Mouse (Mus musculus): ENCODE measurements around the gene Igfbp7. TPM values are rescaled to one million over a fixed set of nuclear protein-coding genes. Genes with fewer than 3 reads are reported as not detected.

Igfbp7 gene
- polyA plus RNA-seq, 1 experiment from 2014 or later, result 87.4 TPM

- Histone ChIP-seq H3K27ac (peak overlapping the region; percentile 87), H3K36me3 (no peaks in the 10 kb centered on the region), H3K9ac (peak overlapping the region; percentile 31; the same call in 1 of the 2 replicates), H3K27me3 (replicated peaks) (no peaks in the 10 kb centered on the region), H3K4me2 (replicated peaks) (peak overlapping the region; percentile 66), H3K4me3 (replicated peaks) (peak overlapping the region; percentile 38), H3K4me1 (replicated peaks) (peaks cover 14% of the 10 kb centered on the region), H3K9me3 (no peaks in the 10 kb centered on the region)
- ATAC-seq, result peak; percentile 82
- 18% methylated on average over 22 of the region's 22 CpGs for WGBS
Observed at GRCm38 (mm10) chr5:77357405-77358149, 50.3 kb downstream of the Igfbp7 start.

GRCm38 (mm10) chr5:77355307-77356265, 52.3 kb downstream of the Igfbp7 start:
- no peak overlapping the region for H3K4me2 ChIP-seq (replicated peaks)
- no peak for ATAC-seq
- H3K36me3 ChIP-seq, result no peaks in the 10 kb centered on the region
- no peaks in the 10 kb centered on the region for H3K9me3 ChIP-seq
- 69% methylated on average over 19 of the region's 19 CpGs for WGBS
- H3K27me3 ChIP-seq (replicated peaks), result no peaks in the 10 kb centered on the region
- H3K27ac ChIP-seq, result peak overlapping the region; percentile 28; the same call in 1 of the 2 replicates
- H3K4me1 ChIP-seq (replicated peaks), result peaks cover 14% of the 10 kb centered on the region
- no peak overlapping the region for H3K9ac ChIP-seq
- H3K4me3 ChIP-seq (replicated peaks), result no peak overlapping the region

- Histone ChIP-seq H3K4me2 (replicated peaks) (peak overlapping the region; percentile 55), H3K4me1 (replicated peaks) (peaks cover 14% of the 10 kb centered on the region), H3K27me3 (replicated peaks) (no peaks in the 10 kb centered on the region), H3K9ac (no peak overlapping the region), H3K9me3 (no peaks in the 10 kb centered on the region), H3K27ac (no peak overlapping the region), H3K36me3 (0 out of 2 replicates have a peak, but pooled peaks cover 6% of the 10 kb centered on the region), H3K4me3 (replicated peaks) (no peak overlapping the region)
- 5% methylated on average over 16 of the region's 16 CpGs for WGBS
- peak; percentile 61 for ATAC-seq
Observed at GRCm38 (mm10) chr5:77354361-77354787, 53.5 kb downstream of the Igfbp7 start.

GRCm38 (mm10) chr5:77351691-77352090, 56.1 kb downstream of the Igfbp7 start:
- Histone ChIP-seq H3K4me3 (replicated peaks) (no peak overlapping the region), H3K4me1 (replicated peaks) (peaks cover 7% of the 10 kb centered on the region; the same call in 1 of the 2 replicates), H3K27me3 (replicated peaks) (no peaks in the 10 kb centered on the region), H3K36me3 (peaks cover 28% of the 10 kb centered on the region), H3K9ac (no peak overlapping the region), H3K4me2 (replicated peaks) (no peak overlapping the region), H3K9me3 (no peaks in the 10 kb centered on the region), H3K27ac (no peak overlapping the region)
- ATAC-seq, result no peak
- 85% methylated on average over 9 of the region's 9 CpGs for WGBS

GRCm38 (mm10) chr5:77349971-77350658, 57.7 kb downstream of the Igfbp7 start:
- H3K27me3 ChIP-seq (replicated peaks), result no peaks in the 10 kb centered on the region
- H3K9me3 ChIP-seq, result no peaks in the 10 kb centered on the region
- no peak overlapping the region for H3K4me3 ChIP-seq (replicated peaks)
- no peak overlapping the region for H3K9ac ChIP-seq
- H3K27ac ChIP-seq, result no peak overlapping the region
- peaks cover 4% of the 10 kb centered on the region; the same call in 1 of the 2 replicates for H3K4me1 ChIP-seq (replicated peaks)
- whole genome bisulfite sequencing, result 92% methylated on average over 15 of the region's 15 CpGs
- no peak overlapping the region for H3K4me2 ChIP-seq (replicated peaks)
- H3K36me3 ChIP-seq, result peaks cover 36% of the 10 kb centered on the region
- no peak for ATAC-seq

- H3K27me3 ChIP-seq (replicated peaks), result no peaks in the 10 kb centered on the region
- H3K9ac ChIP-seq, result no peak overlapping the region
- no peaks in the 10 kb centered on the region for H3K9me3 ChIP-seq
- no peak for ATAC-seq
- no peaks in the 10 kb centered on the region for H3K4me1 ChIP-seq (replicated peaks)
- no peak overlapping the region for H3K27ac ChIP-seq
- H3K4me3 ChIP-seq (replicated peaks), result no peak overlapping the region
- peaks cover 37% of the 10 kb centered on the region for H3K36me3 ChIP-seq
- 97% methylated on average over 8 of the region's 8 CpGs for WGBS
- no peak overlapping the region for H3K4me2 ChIP-seq (replicated peaks)
Observed at GRCm38 (mm10) chr5:77348901-77349300, 58.9 kb downstream of the Igfbp7 start.

GRCm38 (mm10) chr5:77340033-77340432, 67.8 kb downstream of the Igfbp7 start:
- H3K4me3 ChIP-seq (replicated peaks), result no peak overlapping the region
- no peak for ATAC-seq
- H3K36me3 ChIP-seq, result peaks cover 37% of the 10 kb centered on the region
- 84% methylated on average over 4 of the region's 4 CpGs for WGBS
- H3K27me3 ChIP-seq (replicated peaks), result no peaks in the 10 kb centered on the region
- H3K4me2 ChIP-seq (replicated peaks), result no peak overlapping the region
- H3K9ac ChIP-seq, result no peak overlapping the region
- H3K27ac ChIP-seq, result no peak overlapping the region
- no peaks in the 10 kb centered on the region for H3K4me1 ChIP-seq (replicated peaks)
- H3K9me3 ChIP-seq, result no peaks in the 10 kb centered on the region

- 75% methylated on average over 5 of the region's 5 CpGs for WGBS
- no peak for ATAC-seq
- Histone ChIP-seq H3K27ac (no peak overlapping the region), H3K4me3 (replicated peaks) (no peak overlapping the region), H3K9ac (no peak overlapping the region), H3K4me2 (replicated peaks) (no peak overlapping the region), H3K9me3 (no peaks in the 10 kb centered on the region), H3K36me3 (peaks cover 44% of the 10 kb centered on the region), H3K4me1 (replicated peaks) (no peaks in the 10 kb centered on the region), H3K27me3 (replicated peaks) (no peaks in the 10 kb centered on the region)
Observed at GRCm38 (mm10) chr5:77330154-77330553, 77.7 kb downstream of the Igfbp7 start.

GRCm38 (mm10) chr5:77324936-77325335, 82.9 kb downstream of the Igfbp7 start:
- Histone ChIP-seq H3K4me3 (replicated peaks) (no peak overlapping the region), H3K9ac (no peak overlapping the region), H3K27ac (no peak overlapping the region), H3K9me3 (no peaks in the 10 kb centered on the region), H3K36me3 (peaks cover 44% of the 10 kb centered on the region), H3K27me3 (replicated peaks) (no peaks in the 10 kb centered on the region), H3K4me1 (replicated peaks) (no peaks in the 10 kb centered on the region), H3K4me2 (replicated peaks) (no peak overlapping the region)
- WGBS, result 82% methylated on average over 1 of the region's 1 CpGs
- ATAC-seq, result no peak

- H3K27me3 ChIP-seq (replicated peaks), result no peaks in the 10 kb centered on the region
- H3K9ac ChIP-seq, result no peak overlapping the region
- H3K36me3 ChIP-seq, result peaks cover 14% of the 10 kb centered on the region; the same call in 1 of the 2 replicates
- no peaks in the 10 kb centered on the region for H3K9me3 ChIP-seq
- no peak overlapping the region for H3K27ac ChIP-seq
- no peak overlapping the region for H3K4me3 ChIP-seq (replicated peaks)
- no peak for ATAC-seq
- 89% methylated on average over 6 of the region's 6 CpGs for WGBS
- no peak overlapping the region for H3K4me2 ChIP-seq (replicated peaks)
- H3K4me1 ChIP-seq (replicated peaks), result peaks cover 8% of the 10 kb centered on the region
Observed at GRCm38 (mm10) chr5:77314986-77315385, 92.9 kb downstream of the Igfbp7 start.

- WGBS, result 94% methylated on average over 4 of the region's 4 CpGs
- ATAC-seq, result no peak
- H3K4me1 ChIP-seq (replicated peaks), result peaks cover 8% of the 10 kb centered on the region
- no peaks in the 10 kb centered on the region for H3K27me3 ChIP-seq (replicated peaks)
- peaks cover 14% of the 10 kb centered on the region; the same call in 1 of the 2 replicates for H3K36me3 ChIP-seq
- no peak overlapping the region for H3K27ac ChIP-seq
- H3K9ac ChIP-seq, result no peak overlapping the region
- H3K4me2 ChIP-seq (replicated peaks), result no peak overlapping the region
- no peak overlapping the region for H3K4me3 ChIP-seq (replicated peaks)
- H3K9me3 ChIP-seq, result no peaks in the 10 kb centered on the region
Observed at GRCm38 (mm10) chr5:77314206-77314605, 93.6 kb downstream of the Igfbp7 start.

All from intestine, embryonic 15.5 days (tissue).